Comparison of ENCODE assay signal across 9 mouse cellular contexts in the genomic region with DNA sequence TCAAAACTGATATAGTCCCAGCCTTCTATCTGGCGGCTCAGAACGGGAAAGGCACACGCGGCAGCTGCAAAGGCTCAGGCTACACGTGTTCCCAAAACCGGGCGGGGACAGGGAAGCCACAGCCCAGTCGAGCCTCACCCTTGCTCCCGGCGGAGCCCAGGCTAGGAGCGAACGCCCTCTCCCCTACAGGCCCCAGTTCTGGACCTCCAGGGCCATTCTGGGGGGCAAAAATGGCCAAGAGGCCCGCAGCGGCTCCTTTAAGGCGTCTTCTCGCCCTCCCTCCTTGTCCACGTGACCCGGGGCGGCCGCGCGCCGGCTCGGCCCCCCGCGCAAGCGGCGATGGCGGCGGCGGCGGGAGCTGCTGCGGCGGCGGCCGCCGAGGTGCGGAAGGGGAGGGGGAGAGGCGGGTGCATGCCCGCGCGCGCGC. TPM values are rescaled to one million over a fixed set of nuclear protein-coding genes. Genes with fewer than 3 reads are reported as not detected.
DNase-seq lines count a peak whose midpoint lies in the region; ATAC-seq and TF ChIP-seq lines count a peak whose summit lies in the region.
"Had no signal": no experiment of that assay in that cellular context is flagged by ENCODE, and none has a peak within 500 bp of the region (broad histone marks: within the 10 kb centered on the region; RNA-seq: fewer than 3 reads in every experiment).

C2 (minus strand) TSS at position 106 of the 427 bp plus-strand sequence.
Ehmt2 (plus strand) TSS at position 310 of the 427 bp plus-strand sequence.

- DNase-seq in MEL (ENCODE audit: low read depth, low spot score): peak; percentile 83
- DNase-seq in cerebellum, adult 2 months: peak; percentile 85 to 86
- peak; percentile 73 for DNase-seq in forelimb bud, embryonic 11.5 days (ENCODE audit: low read depth, low spot score)
- peak; percentile 82 for DNase-seq in heart, postnatal 4 days
- peak; percentile 77 for DNase-seq in layer of hippocampus, adult 9-11 months
- DNase-seq in lung, postnatal 0 days (ENCODE audit: low spot score): peak; percentile 85
- DNase-seq in ovary, postnatal 14 days (ENCODE audit: low spot score): peak; percentile 75
- peak; percentile 68 to 75 for DNase-seq in thymus, postnatal 10 days (ENCODE audit: low spot score in 2 of 2)

- ATAC-seq in lung, postnatal 0 days: peak; percentile 56

- no peaks in the 10 kb centered on the region for H3K27me3 ChIP-seq in MEL (ENCODE audit: control insufficient read depth in 1 of 2, insufficient read depth in 2 of 2, low read length in 2 of 2)
- no peaks in the 10 kb centered on the region for H3K27me3 ChIP-seq in cerebellum, adult 2 months (ENCODE audit: control insufficient read depth, insufficient read depth, low read length)
- no peaks in the 10 kb centered on the region for H3K27me3 ChIP-seq in lung, postnatal 0 days (replicated peaks; ENCODE audit: insufficient read depth, low read length)

- peaks cover 0 to 21% of the 10 kb centered on the region in 2 experiments; a peak in 3 of 4 replicates for H3K4me1 ChIP-seq in MEL (ENCODE audit: control insufficient read depth in 1 of 2, insufficient read depth in 2 of 2, low read length in 2 of 2)
- peaks cover 4% of the 10 kb centered on the region for H3K4me1 ChIP-seq in cerebellum, adult 2 months (ENCODE audit: control insufficient read depth, insufficient read depth, low read length)
- peaks cover 3% of the 10 kb centered on the region; the same call in 1 of the 2 replicates for H3K4me1 ChIP-seq in lung, postnatal 0 days (ENCODE audit: insufficient read depth, low read depth, low read length)

- TF ChIP-seq EP300 in MEL (IDR thresholded peaks at IDR 0.05; ENCODE audit: low read depth in 1 of 2, low read length in 2 of 2): no peak
- TF ChIP-seq EP300 in lung, postnatal 0 days (IDR thresholded peaks at IDR 0.05): no peak

- WGBS in cerebellum, adult 2 months: under 1% methylated on average over 36 of the region's 44 CpGs
- 0% methylated on average over 18 of the region's 44 CpGs for WGBS in lung, postnatal 0 days

- peak within 1 kb of the TSS; percentile 86 for H3K4me2 ChIP-seq in lung, postnatal 0 days (replicated peaks; ENCODE audit: low read depth, low read length)

- TF ChIP-seq CTCF in MEL (IDR thresholded peaks at IDR 0.05 in 2 of 3, conservative IDR thresholded peaks at IDR 0.05 in 1 of 3; ENCODE audit: control insufficient read depth in 1 of 3, insufficient read depth in 1 of 3, low read depth in 2 of 3, low read length in 3 of 3, poor library complexity in 1 of 3, severe bottlenecking in 1 of 3): no peak
- no peak for TF ChIP-seq CTCF in cerebellum, adult 2 months (IDR thresholded peaks at IDR 0.05; ENCODE audit: borderline replicate concordance, insufficient read depth, low read depth, low read length)
- no peak for TF ChIP-seq CTCF in lung, postnatal 0 days (IDR thresholded peaks at IDR 0.05)

- peaks cover 2 to 17% of the 10 kb centered on the region in 2 experiments; a peak in 3 of 4 replicates for H3K36me3 ChIP-seq in MEL (ENCODE audit: control insufficient read depth in 1 of 2, insufficient read depth in 2 of 2, low read length in 2 of 2)
- no peaks in the 10 kb centered on the region for H3K36me3 ChIP-seq in lung, postnatal 0 days (ENCODE audit: insufficient read depth, low read length)

- TF ChIP-seq RAD21 in MEL (IDR thresholded peaks at IDR 0.05; ENCODE audit: low read depth, low read length): no peak

- H3K4me3 ChIP-seq in MEL (ENCODE audit: control insufficient read depth in 1 of 2, insufficient read depth in 1 of 2, low read depth in 2 of 2, low read length in 2 of 2): peak within 1 kb of the TSS; percentile 75 to 88
- peak within 1 kb of the TSS; percentile 97 for H3K4me3 ChIP-seq in cerebellum, adult 2 months (replicated peaks; ENCODE audit: insufficient read depth, low read depth, low read length)
- peak within 1 kb of the TSS; percentile 91 for H3K4me3 ChIP-seq in lung, postnatal 0 days (ENCODE audit: low read depth, low read length)

- H3K9ac ChIP-seq in MEL (ENCODE audit: control insufficient read depth, low read depth, low read length, poor library complexity, severe bottlenecking): peak within 1 kb of the TSS; percentile 86
- H3K9ac ChIP-seq in lung, postnatal 0 days (replicated peaks; ENCODE audit: low read depth): peak within 1 kb of the TSS; percentile 85

- TF ChIP-seq POLR2A in MEL (IDR thresholded peaks at IDR 0.05; ENCODE audit: control insufficient read depth in 1 of 2, insufficient read depth in 1 of 2, low read depth in 1 of 2, low read length in 2 of 2, poor library complexity in 1 of 2): peak in 1 of 2 experiments; percentile 77; a peak in 1 of 4 replicates
- TF ChIP-seq POLR2A in cerebellum, adult 2 months (IDR thresholded peaks at IDR 0.05; ENCODE audit: borderline replicate concordance, insufficient read depth, low read length): peak; percentile 16; the same call in 1 of the 2 replicates

- H3K9me3 ChIP-seq in MEL (replicated peaks; ENCODE audit: insufficient read depth, low read length): no peaks in the 10 kb centered on the region
- H3K9me3 ChIP-seq in lung, postnatal 0 days (ENCODE audit: low read length): no peaks in the 10 kb centered on the region

- peak within 1 kb of the TSS; percentile 90 for H3K27ac ChIP-seq in MEL (ENCODE audit: control insufficient read depth, low read depth, low read length)
- H3K27ac ChIP-seq in cerebellum, adult 2 months (ENCODE audit: insufficient read depth, low read length): peak within 1 kb of the TSS; percentile 97
- peak within 1 kb of the TSS; percentile 92 for H3K27ac ChIP-seq in lung, postnatal 0 days (ENCODE audit: low read length)

- peaks cover 34% of the 10 kb centered on the region for H3K79me2 ChIP-seq in MEL (ENCODE audit: control insufficient read depth, insufficient read depth, low read length, poor library complexity)

TF ChIP-seq in MEL, 35 proteins besides CTCF, POLR2A, EP300 and RAD21 (continues in another document):
- no peak for TF ChIP-seq MAFK (IDR thresholded peaks at IDR 0.05; ENCODE audit: borderline replicate concordance, low read depth, low read length)
- TF ChIP-seq USF2 (IDR thresholded peaks at IDR 0.05; ENCODE audit: borderline replicate concordance in 1 of 2, insufficient read depth in 1 of 2, low read depth in 1 of 2, low read length in 2 of 2): peak in 1 of 2 experiments; percentile 67; a peak in 3 of 4 replicates
- TF ChIP-seq GATA1 (IDR thresholded peaks at IDR 0.05; ENCODE audit: low read depth, low read length): no peak
- no peak for TF ChIP-seq ZKSCAN1 (IDR thresholded peaks at IDR 0.05; ENCODE audit: low read depth, low read length)
- TF ChIP-seq CHD2 (IDR thresholded peaks at IDR 0.05; ENCODE audit: low read length): no peak
- no peak for TF ChIP-seq ZMIZ1 (IDR thresholded peaks at IDR 0.05; ENCODE audit: low read depth, low read length)
- peak; percentile 98 for TF ChIP-seq MXI1 (IDR thresholded peaks at IDR 0.05; ENCODE audit: low read depth, low read length)
- no peak for TF ChIP-seq BHLHE40 (IDR thresholded peaks at IDR 0.05; ENCODE audit: borderline replicate concordance, low read depth, low read length)
- no peak for TF ChIP-seq GABPA (IDR thresholded peaks at IDR 0.05; ENCODE audit: low read depth, low read length)
- TF ChIP-seq ZC3H11A (IDR thresholded peaks at IDR 0.05; ENCODE audit: low read depth, low read length): no peak
- no peak for TF ChIP-seq ELF1 (IDR thresholded peaks at IDR 0.05; ENCODE audit: low read depth, low read length)
- peak; percentile 42; the same call in 1 of the 2 replicates for TF ChIP-seq KAT2A (conservative IDR thresholded peaks at IDR 0.05; ENCODE audit: low read depth, low read length)
- TF ChIP-seq JUND (IDR thresholded peaks at IDR 0.05; ENCODE audit: low read depth, low read length): no peak
- no peak for TF ChIP-seq POLR2AphosphoS5 (IDR thresholded peaks at IDR 0.05; ENCODE audit: borderline replicate concordance, low read depth, low read length)
- TF ChIP-seq SMC3 (IDR thresholded peaks at IDR 0.05; ENCODE audit: low read depth, low read length): no peak
- peak; percentile 81 for TF ChIP-seq MAZ (IDR thresholded peaks at IDR 0.05; ENCODE audit: low read depth, low read length)
- TF ChIP-seq TAL1 (IDR thresholded peaks at IDR 0.05; ENCODE audit: low read length): no peak
- no peak for TF ChIP-seq TCF12 (IDR thresholded peaks at IDR 0.05; ENCODE audit: low read depth, low read length)
- peak; percentile 85 for TF ChIP-seq SIN3A (IDR thresholded peaks at IDR 0.05; ENCODE audit: low read length)
- no peak for TF ChIP-seq ETS1 (IDR thresholded peaks at IDR 0.05; ENCODE audit: low read depth, low read length)
- peak; percentile 65 for TF ChIP-seq HCFC1 (IDR thresholded peaks at IDR 0.05; ENCODE audit: low read depth, low read length)
- no peak for TF ChIP-seq CHD1 (IDR thresholded peaks at IDR 0.05; ENCODE audit: low read depth, low read length)
- no peak for TF ChIP-seq RCOR1 (IDR thresholded peaks at IDR 0.05; ENCODE audit: low read depth, low read length)
- TF ChIP-seq MAX (IDR thresholded peaks at IDR 0.05; ENCODE audit: low read length): peak; percentile 91
- TF ChIP-seq MEF2A (IDR thresholded peaks at IDR 0.05; ENCODE audit: extremely low read depth, insufficient replicate concordance, low read depth, low read length, poor library complexity, severe bottlenecking): no peak
- peak; percentile 96 for TF ChIP-seq MYC (IDR thresholded peaks at IDR 0.05; ENCODE audit: low read depth, low read length)
- TF ChIP-seq ZNF384 (IDR thresholded peaks at IDR 0.05; ENCODE audit: low read depth, low read length): no peak
- no peak for TF ChIP-seq TBP (IDR thresholded peaks at IDR 0.05; ENCODE audit: low read depth, low read length)
- peak; percentile 92 for TF ChIP-seq USF1 (IDR thresholded peaks at IDR 0.05; ENCODE audit: low read depth, low read length)
- TF ChIP-seq UBTF (IDR thresholded peaks at IDR 0.05; ENCODE audit: borderline replicate concordance, insufficient read depth, low read depth, low read length): no peak
- no peak for TF ChIP-seq MYB (IDR thresholded peaks at IDR 0.05; ENCODE audit: low read depth, low read length)

RNA-seq across cellular contexts. Expression of gene C2, which starts in this region (rescaled TPM):
- 1.6 and 2.2 TPM in 2 replicates for total RNA-seq in MEL (2012; rRNA removed)
- polyA plus RNA-seq in MEL (2012; ENCODE audit: insufficient read depth in 1 of 2, insufficient read length in 2 of 2, low read depth in 1 of 2, low replicate concordance in 2 of 2, missing spikeins in 1 of 2): 1 to 10 TPM in 1 of 2 experiments, not detected in 1; 9.4 TPM
- polyA plus RNA-seq in cerebellum, adult 2 months (2012; rRNA removed): 2.3 and 2.9 TPM in 2 replicates
- total RNA-seq in heart, postnatal 4 days (2021): 1 to 10 TPM; 3.0 to 3.7 TPM
- polyA plus RNA-seq in lung, postnatal 0 days (2015; fragmentation: Nextera tagmentation; extraction: Ambion mirVana): 11.7 and 13.6 TPM in 2 replicates
- total RNA-seq: neutrophil, adult 5-6 weeks had no signal

RNA-seq across cellular contexts. Expression of gene Ehmt2, which starts in this region (rescaled TPM):
- total RNA-seq in MEL (2012; rRNA removed): 66.6 and 67.4 TPM in 2 replicates
- polyA plus RNA-seq in MEL (2012; ENCODE audit: insufficient read depth in 1 of 2, insufficient read length in 2 of 2, low read depth in 1 of 2, low replicate concordance in 2 of 2, missing spikeins in 1 of 2): 100 to 1,000 TPM in 1 of 2 experiments, not detected in 1; 113 TPM
- 174 and 182 TPM in 2 replicates for polyA plus RNA-seq in cerebellum, adult 2 months (2012; rRNA removed)
- 10 to 100 TPM; 55.7 to 56.8 TPM for total RNA-seq in heart, postnatal 4 days (2021)
- 28.7 and 35.6 TPM in 2 replicates for polyA plus RNA-seq in lung, postnatal 0 days (2015; fragmentation: Nextera tagmentation; extraction: Ambion mirVana)

Comparison
In these comparisons a context has a peak if more than half of its experiments do, and no peak if none do; other contexts are left out.
1. Peak in every context shown above with its lines: DNase-seq, ATAC-seq, H3K4me3 ChIP-seq and H3K27ac ChIP-seq.